Mouse (Mus musculus) embryonic stem cell, embryonic (primary cell): ENCODE measurements around the gene N4bp2l2.

ENCODE experiments used
- CTCF ChIA-PET, 4 experiments: fragments of 300-600 bp in 2 of 4; fragments of 350-600 bp in 2 of 4; sonication (Branson Sonifier 250); formaldehyde crosslinking; loops; one replicate each; lab custom pipeline; 2022; ENCODE audit warnings: inconsistent platforms in 2 of 4; lab: Charles Lee
- POLR2A ChIA-PET, 4 experiments: fragments of 300-600 bp in 2 of 4; fragments of 350-600 bp in 2 of 4; sonication (Branson Sonifier 250); formaldehyde crosslinking; loops; one replicate each; lab custom pipeline; 2022; ENCODE audit warnings: antibody characterized with exemption in 4 of 4, inconsistent platforms in 1 of 4; lab: Charles Lee

Gene N4bp2l2

GRCm38 (mm10) chr5:150663926-150664325 is 2.1 kb downstream of the N4bp2l2 start:
- ChIA-PET POLR2A (interaction anchor here (0.6 to 4.0 kb wide), 11 partner anchors 8 to 141 kb away, joined by 4 to 32 read pairs (median 21); partner anchors contain the start of genes Pds5b (in 3 of the 4) and Brca2 (in 1 of the 4)), CTCF (interaction anchor here in 2 of 4 experiments (0.5 to 0.6 kb wide), 2 partner anchors 9 to 990 kb away, joined by 3 to 4 read pairs; no protein-coding TSS in a partner anchor)

- ChIA-PET POLR2A (interaction anchor here in 2 of 4 experiments (0.7 to 1.4 kb wide), 5 partner anchors 10 to 51 kb away, joined by 3 to 6 read pairs (median 4); partner anchors contain the start of gene Pds5b (in 2 of the 2)), CTCF (interaction anchor here in 1 of 4 experiments (0.6 kb wide), 1 partner anchor 41 kb away, joined by 5 read pairs; no protein-coding TSS in a partner anchor)
These were observed 5.7 kb downstream of the N4bp2l2 start for GRCm38 (mm10) chr5:150660296-150660695.

DNA sequence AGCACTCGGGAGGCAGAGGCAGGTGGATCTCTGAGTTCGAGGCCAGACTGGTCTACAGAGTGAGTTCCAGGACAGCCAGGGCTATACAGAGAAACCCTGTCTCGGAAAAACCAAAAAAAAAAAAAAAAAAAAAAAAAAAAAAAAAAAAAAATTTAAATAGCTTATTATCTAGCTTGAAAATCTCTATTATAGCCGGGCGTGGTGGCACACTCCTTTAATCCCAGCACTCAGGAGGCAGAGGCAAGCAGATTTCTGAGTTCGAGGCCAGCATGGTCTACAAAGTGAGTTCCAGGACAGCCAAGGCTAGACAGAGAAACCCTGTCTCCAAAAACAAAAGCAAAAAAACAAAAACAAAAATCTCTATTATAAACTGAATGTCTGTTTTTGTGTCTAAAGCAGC is 6.6 kb downstream of the N4bp2l2 start:
- ChIA-PET CTCF (interaction anchor here in 1 of 4 experiments (0.6 kb wide), 1 partner anchor 1175 kb away, joined by 18 read pairs; no protein-coding TSS in a partner anchor), POLR2A (interaction anchor here (0.6 to 1.2 kb wide), 5 partner anchors 11 to 552 kb away, joined by 3 to 7 read pairs (median 4); partner anchors contain the start of gene Pds5b (in 1 of the 4))

DNA sequence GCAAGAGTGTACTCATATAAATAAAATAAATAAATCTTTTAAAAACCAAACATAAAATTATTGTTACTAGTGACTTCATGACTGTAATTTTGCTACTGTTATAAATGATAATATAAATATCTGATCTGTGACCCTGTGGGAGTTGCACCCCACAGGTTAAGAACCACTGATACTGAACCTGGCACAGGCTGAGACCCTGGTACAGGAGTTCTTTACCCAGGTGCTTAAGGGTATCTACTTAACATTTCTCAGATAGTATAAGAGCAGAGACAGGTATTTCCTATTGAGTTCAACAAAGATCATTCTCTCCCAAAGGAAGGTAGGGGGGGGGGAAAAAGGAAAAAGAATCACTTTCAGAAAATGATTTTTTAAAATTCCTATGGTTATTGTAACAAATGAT is 11.4 kb downstream of the N4bp2l2 start:
- CTCF ChIA-PET, result no interaction called here
- POLR2A ChIA-PET, result interaction anchor here in 3 of 4 experiments (0.7 to 4.3 kb wide), 3 partner anchors 10 to 114 kb away, joined by 4 to 32 read pairs (median 28); partner anchors contain the start of gene N4bp2l2 (in 2 of the 3)

GRCm38 (mm10) chr5:150652578-150652977 is 13.4 kb downstream of the N4bp2l2 start:
- CTCF ChIA-PET, result interaction anchor here in 1 of 4 experiments (1.0 kb wide), 1 partner anchor 13 kb away, joined by 4 read pairs; the partner anchor contains the start of gene N4bp2l2
- POLR2A ChIA-PET, result interaction anchor here in 1 of 4 experiments (1.3 to 3.5 kb wide), 3 partner anchors 11 to 25 kb away, joined by 3 to 30 read pairs (median 3); partner anchors contain the start of gene N4bp2l2

GRCm38 (mm10) chr5:150644926-150645325 is 21.1 kb downstream of the N4bp2l2 start:
- CTCF ChIA-PET, result no interaction called here

DNA sequence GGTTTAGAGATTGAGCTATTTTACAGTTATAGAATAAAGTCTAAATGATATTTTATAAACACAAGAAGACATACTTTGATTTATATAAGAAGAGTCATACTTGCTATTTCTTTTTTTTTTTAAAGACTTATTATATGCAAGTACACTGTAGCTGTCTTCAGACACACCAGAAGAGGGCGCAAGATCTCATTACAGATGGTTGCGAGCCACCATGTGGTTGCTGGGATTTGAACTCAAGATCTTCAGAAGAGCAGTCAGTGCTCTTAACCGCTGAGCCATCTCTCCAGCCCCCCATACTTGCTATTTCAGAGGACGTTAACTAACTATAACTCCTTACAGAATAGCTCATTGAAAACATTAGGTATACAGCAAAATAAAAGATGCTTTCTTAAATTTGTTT is 22.6 kb downstream of the N4bp2l2 start:
- POLR2A ChIA-PET, result interaction anchor here in 3 of 4 experiments (0.6 to 2.4 kb wide), 11 partner anchors 8 to 152 kb away, joined by 3 to 9 read pairs (median 3); partner anchors contain the start of gene N4bp2l2 (in 1 of the 3)
- CTCF ChIA-PET, result interaction anchor here in 3 of 4 experiments (0.6 to 1.2 kb wide), 6 partner anchors 18 to 1158 kb away, joined by 3 to 5 read pairs (median 4); partner anchors contain the start of gene Pds5b (in 1 of the 3)

More at GRCm38 (mm10) chr5:150644926-150645325, 21.1 kb downstream of the N4bp2l2 start:
- POLR2A ChIA-PET, result interaction anchor here in 2 of 4 experiments (0.8 to 2.4 kb wide), 3 partner anchors 20 to 29 kb away, joined by 3 to 9 read pairs (median 5); partner anchors contain the start of genes N4bp2l2 (in 2 of the 2) and Pds5b (in 1 of the 2)

DNA sequence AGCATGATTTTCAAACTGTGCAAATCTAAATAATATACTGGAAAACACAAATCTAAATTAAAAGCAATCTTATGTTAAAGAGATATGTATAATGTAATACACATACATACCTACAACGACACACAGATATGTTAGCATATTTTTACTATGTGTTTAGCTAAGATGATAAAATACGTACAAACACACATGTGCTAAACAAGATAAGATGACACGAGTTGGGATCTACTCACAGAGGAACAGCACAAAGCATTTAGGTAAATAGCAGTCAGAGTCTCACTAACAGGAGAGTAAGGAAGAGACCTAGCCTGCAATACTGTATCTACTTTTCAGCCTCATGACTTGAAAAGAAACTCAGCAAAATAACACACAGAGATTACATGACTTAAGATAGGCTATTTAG is 24.5 kb downstream of the N4bp2l2 start:
- ChIA-PET POLR2A (interaction anchor here in 2 of 4 experiments (1.1 to 1.8 kb wide), 5 partner anchors 11 to 119 kb away, joined by 3 to 9 read pairs (median 3); partner anchors contain the start of genes Brca2 (in 1 of the 2) and Pds5b (in 1 of the 2)), CTCF (interaction anchor here in 2 of 4 experiments (0.6 to 1.3 kb wide), 2 partner anchors 20 to 414 kb away, joined by 3 to 4 read pairs; no protein-coding TSS in a partner anchor)

DNA sequence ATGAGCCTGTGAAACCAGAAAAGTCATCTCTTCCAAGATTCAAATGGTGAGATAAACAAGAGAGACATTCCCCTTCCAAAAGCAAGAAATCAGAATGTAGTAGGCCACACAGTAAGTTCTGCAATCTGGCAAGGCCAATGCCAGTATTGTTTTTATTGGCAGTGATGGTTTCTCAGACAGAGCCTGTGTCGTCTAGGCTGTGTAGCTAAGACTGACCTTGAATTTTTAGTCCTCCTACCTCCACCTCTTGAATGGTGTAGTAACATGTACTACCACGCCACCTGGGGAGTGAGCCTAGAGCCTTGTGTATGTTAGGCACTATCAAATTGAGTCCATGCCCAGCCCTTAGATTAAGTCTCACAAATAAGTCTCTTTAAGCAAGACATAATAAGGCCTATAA is 36.3 kb downstream of the N4bp2l2 start:
- ChIA-PET POLR2A (interaction anchor here in 1 of 4 experiments (0.6 to 1.2 kb wide), 4 partner anchors 8 to 107 kb away, joined by 3 to 5 read pairs (median 4); partner anchors contain the start of gene Brca2), CTCF (no interaction called here)

DNA sequence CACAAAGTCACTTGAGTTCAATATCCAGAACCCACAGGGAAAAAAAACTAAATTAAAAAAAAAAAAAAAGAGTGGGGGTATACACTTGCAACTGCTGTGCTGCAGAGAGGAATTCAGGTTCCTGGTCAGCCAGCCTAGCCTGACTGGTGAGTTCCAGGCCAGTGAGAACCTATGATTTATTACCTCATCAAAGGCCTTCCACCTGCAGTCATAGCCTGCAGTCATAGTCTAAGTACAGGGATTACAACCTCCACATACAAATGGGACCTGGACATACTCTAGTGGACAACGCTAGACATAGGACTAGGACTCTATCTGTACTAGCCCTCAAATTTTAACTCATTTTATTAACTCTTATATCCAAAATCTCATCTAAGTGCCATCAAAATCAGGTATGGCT is 36.7 kb downstream of the N4bp2l2 start:
- ChIA-PET CTCF (no interaction called here), POLR2A (interaction anchor here in 1 of 4 experiments (1.0 to 1.2 kb wide), 2 partner anchors 15 to 91 kb away, joined by 3 read pairs; no protein-coding TSS in a partner anchor)

- POLR2A ChIA-PET, result interaction anchor here in 2 of 4 experiments (0.7 to 1.3 kb wide), 4 partner anchors 12 to 418 kb away, joined by 3 to 4 read pairs (median 3); no protein-coding TSS in a partner anchor
- CTCF ChIA-PET, result interaction anchor here in 1 of 4 experiments (0.6 to 1.2 kb wide), 3 partner anchors 9 to 61 kb away, joined by 3 to 9 read pairs (median 4); no protein-coding TSS in a partner anchor
These were observed 40.5 kb downstream of the N4bp2l2 start for GRCm38 (mm10) chr5:150625528-150625927.

- POLR2A ChIA-PET, result interaction anchor here in 1 of 4 experiments (1.3 kb wide), 1 partner anchor 11 kb away, joined by 3 read pairs; no protein-coding TSS in a partner anchor
- CTCF ChIA-PET, result no interaction called here
These were observed 43.2 kb downstream of the N4bp2l2 start for GRCm38 (mm10) chr5:150622792-150623191.

DNA sequence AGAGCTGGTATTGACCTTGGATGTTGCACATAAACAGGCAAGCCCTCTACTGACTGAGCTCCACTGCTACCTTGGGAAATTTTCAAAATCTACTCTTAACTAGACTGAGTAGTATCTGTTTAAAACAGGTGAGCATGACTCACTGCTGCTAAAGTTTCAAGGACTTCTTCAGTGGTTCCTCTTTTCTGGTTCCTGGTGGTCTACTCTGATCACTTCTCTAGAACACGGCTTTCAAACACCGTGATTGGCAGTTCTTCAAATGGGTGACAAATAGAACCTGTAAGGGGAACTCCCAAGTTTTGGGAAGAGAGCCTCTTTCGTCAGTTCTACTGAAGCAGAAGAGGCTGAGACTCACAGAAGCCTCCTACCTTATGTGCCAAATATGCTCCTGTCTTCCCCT is 44.4 kb downstream of the N4bp2l2 start:
- POLR2A ChIA-PET, result interaction anchor here in 1 of 4 experiments (0.5 to 1.2 kb wide), 4 partner anchors 9 to 967 kb away, joined by 3 to 4 read pairs (median 4); no protein-coding TSS in a partner anchor
- CTCF ChIA-PET, result interaction anchor here in 1 of 4 experiments (0.6 kb wide), 1 partner anchor 19 kb away, joined by 3 read pairs; no protein-coding TSS in a partner anchor

GRCm38 (mm10) chr5:150620588-150621135 is 45.3 kb downstream of the N4bp2l2 start:
- ChIA-PET POLR2A (interaction anchor here in 1 of 4 experiments (0.6 kb wide), 1 partner anchor 598 kb away, joined by 3 read pairs; no protein-coding TSS in a partner anchor), CTCF (no interaction called here)

DNA sequence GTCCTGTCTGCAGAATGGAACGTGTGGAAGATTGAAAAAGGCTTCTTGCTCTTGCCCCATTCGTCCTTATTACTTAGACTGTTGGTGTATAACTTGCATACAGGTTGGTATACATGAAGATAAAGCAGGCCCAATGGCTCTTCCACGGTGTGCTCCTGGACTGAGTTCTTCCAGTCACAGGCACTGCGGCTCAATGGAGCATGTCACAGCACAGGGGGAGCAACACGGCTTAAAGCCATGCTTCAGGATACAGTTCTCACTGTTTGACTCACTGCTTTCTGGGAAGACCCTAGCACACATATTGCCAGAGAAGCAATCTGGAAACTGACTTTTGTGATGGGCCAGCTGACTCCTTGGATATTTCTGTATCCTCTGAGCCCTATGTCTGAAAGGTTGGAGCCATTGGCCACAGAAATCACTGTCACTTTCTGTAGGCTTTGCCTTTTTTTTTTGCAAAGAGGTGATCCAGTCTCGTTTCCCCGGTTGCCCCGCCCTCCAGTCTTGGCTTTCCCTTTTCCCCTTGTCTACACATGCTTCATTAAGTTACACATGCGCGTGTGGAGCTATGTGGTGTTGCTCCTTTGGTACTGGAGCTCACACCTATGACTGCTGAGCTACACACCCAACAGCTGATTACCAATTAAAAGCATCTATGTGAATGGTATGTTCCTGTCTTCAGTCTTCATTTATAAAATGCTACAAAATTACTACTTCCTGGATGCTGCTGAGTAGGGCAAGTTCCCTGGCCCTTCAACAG is 47.2 kb downstream of the N4bp2l2 start:
- POLR2A ChIA-PET, result interaction anchor here in 1 of 4 experiments (0.6 to 1.3 kb wide), 3 partner anchors 9 to 26 kb away, joined by 3 to 6 read pairs (median 4); no protein-coding TSS in a partner anchor
- CTCF ChIA-PET, result interaction anchor here in 1 of 4 experiments (1.1 kb wide), 1 partner anchor 177 kb away, joined by 3 read pairs; no protein-coding TSS in a partner anchor

GRCm38 (mm10) chr5:150616731-150617130 is 49.3 kb downstream of the N4bp2l2 start:
- CTCF ChIA-PET, result no interaction called here
- POLR2A ChIA-PET, result no interaction called here

GRCm38 (mm10) chr5:150616216-150616615 is 49.8 kb downstream of the N4bp2l2 start:
- ChIA-PET CTCF (no interaction called here), POLR2A (interaction anchor here in 1 of 4 experiments (0.6 kb wide), 1 partner anchor 22 kb away, joined by 3 read pairs; no protein-coding TSS in a partner anchor)
